Mouse (Mus musculus) heart, embryonic 15.5 days (tissue): Measurements from ENCODE around the gene Pafah2. TPM values are rescaled to one million over a fixed set of nuclear protein-coding genes. Genes with fewer than 3 reads are reported as not detected.

ENCODE experiments used
- ATAC-seq: fragments of 200-750 bp; cut with Nextera tagmentation; replicated peaks from 2 replicates; pipeline ENCODE4 v1.8.0; 2017; ENCODE audit warnings: low read depth, moderate TSS enrichment; ENCODE audit not compliant: insufficient number of reproducible peaks, insufficient read depth, low FRiP score
- H3K27ac ChIP-seq: fragments of 300-500 bp; sonication (generic); 2 replicates; pipeline ENCODE4 v1.5.1; 2015; ENCODE audit warnings: mild to moderate bottlenecking, inconsistent platforms
- H3K27me3 ChIP-seq: fragments of 300-500 bp; sonication (generic); 2 replicates; pipeline ENCODE4 v1.6.1; 2015; ENCODE audit warnings: inconsistent platforms
- H3K36me3 ChIP-seq: fragments of 300-500 bp; sonication (generic); 2 replicates; pipeline ENCODE4 v1.6.1; 2015; ENCODE audit warnings: mild to moderate bottlenecking, inconsistent platforms
- H3K4me1 ChIP-seq: fragments of 300-500 bp; sonication (generic); replicated peaks from 2 replicates; pipeline ENCODE4 v1.6.1; 2015; ENCODE audit warnings: inconsistent platforms
- H3K4me2 ChIP-seq: fragments of 300-500 bp; sonication (generic); 2 replicates; pipeline ENCODE4 v1.6.1; 2015; ENCODE audit warnings: inconsistent platforms, mild to moderate bottlenecking, moderate library complexity
- H3K4me3 ChIP-seq: fragments of 300-500 bp; sonication (generic); 2 replicates; pipeline ENCODE4 v1.5.1; 2015; ENCODE audit warnings: mild to moderate bottlenecking, inconsistent platforms
- H3K9ac ChIP-seq: fragments of 300-500 bp; sonication (generic); 2 replicates; pipeline ENCODE4 v1.6.1; 2015; ENCODE audit warnings: mild to moderate bottlenecking, inconsistent platforms
- H3K9me3 ChIP-seq: fragments of 300-500 bp; sonication (generic); replicated peaks from 2 replicates; pipeline ENCODE4 v1.6.1; 2016; ENCODE audit warnings: inconsistent platforms
- WGBS: fragments of 180-500 bp; shearing (Covaris S2); methylation state at CpG from one replicate; pipeline ENCODE4 v1.1.7; 2015; ENCODE audit warnings: mixed read lengths; 5-methylcytosine and 5-hydroxymethylcytosine counted together
- polyA plus RNA-seq: library from polyadenylated mRNA; unstranded; fragments of >200 nt; fragmentation: Nextera tagmentation; extraction: Ambion mirVana; gene quantifications from 2 replicates; pipeline ENCODE4 v1.2.1, GENCODE M21; 2015

Gene Pafah2
- polyA plus RNA-seq, 1 experiment from 2014 or later, result 10.6 TPM

DNA sequence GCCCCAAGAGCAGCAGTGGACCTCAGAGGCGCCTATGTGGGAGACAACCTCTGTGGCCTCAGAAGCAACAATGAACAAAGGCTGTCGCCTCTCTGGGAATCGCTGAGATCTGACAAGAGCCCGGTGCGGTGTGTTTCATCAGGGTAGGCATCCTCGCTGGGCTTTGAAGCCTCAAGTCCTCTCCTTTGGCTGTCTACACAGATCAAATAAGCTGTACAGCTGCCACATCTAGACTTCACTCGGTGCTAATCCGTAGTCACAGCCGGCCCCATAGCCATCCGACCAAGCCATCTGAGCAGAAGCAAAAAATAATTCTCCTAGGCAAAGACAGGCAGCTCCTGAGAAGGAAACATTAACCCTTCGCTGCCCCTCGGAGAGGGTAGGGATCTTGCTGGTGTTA lies 69.7 kb downstream of the Pafah2 start:
- H3K9ac ChIP-seq, result no peak overlapping the region
- H3K9me3 ChIP-seq, result no peaks in the 10 kb centered on the region
- no peak for ATAC-seq
- WGBS, result 47% methylated on average over 12 of the region's 12 CpGs
- peaks cover 2% of the 10 kb centered on the region for H3K36me3 ChIP-seq
- peaks cover 19% of the 10 kb centered on the region for H3K4me1 ChIP-seq
- H3K4me3 ChIP-seq, result no peak overlapping the region
- H3K4me2 ChIP-seq, result no peak overlapping the region
- H3K27me3 ChIP-seq, result no peaks in the 10 kb centered on the region
- H3K27ac ChIP-seq, result no peak overlapping the region

DNA sequence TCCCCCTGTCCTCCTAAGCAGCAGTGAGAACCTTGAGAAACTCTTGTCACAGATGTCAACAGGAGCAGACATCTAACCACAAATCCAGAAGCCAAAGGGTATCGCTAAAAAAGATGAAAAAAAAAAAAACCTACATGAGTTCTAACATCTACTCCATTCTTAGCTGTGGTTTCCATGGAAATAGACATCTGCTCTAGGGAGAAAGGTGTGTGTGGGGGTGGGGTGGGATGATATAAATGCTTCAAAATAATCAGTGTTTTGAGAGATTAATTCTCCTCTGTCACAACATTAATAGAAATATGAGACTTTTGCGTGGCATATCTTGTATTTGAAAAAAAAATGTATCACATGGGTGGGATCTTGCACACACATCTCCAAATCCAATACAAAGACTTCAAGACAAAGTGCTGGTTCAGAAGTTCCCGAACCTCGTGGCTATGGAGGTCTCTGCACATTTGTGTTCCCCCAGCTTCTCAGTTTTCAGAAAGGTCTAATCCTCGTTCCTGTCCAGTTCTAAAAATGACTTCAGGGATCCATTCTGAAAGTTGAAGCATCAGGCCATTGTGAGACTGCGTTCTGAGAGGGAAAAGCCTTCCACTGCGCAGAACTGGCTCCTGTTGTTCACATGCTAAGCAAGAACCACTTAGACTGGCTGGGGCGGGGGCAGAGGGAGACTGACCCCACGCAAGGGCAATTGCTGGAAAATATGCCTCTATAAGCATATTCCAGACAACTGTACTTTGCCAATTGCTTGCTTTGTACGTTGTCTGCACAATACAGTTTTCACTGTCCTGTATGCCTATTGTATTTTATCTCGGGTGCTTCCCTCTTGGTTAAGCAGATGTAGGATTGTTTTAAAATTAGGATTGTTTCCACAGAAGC lies 70.5 kb downstream of the Pafah2 start:
- Histone ChIP-seq H3K9me3 (no peaks in the 10 kb centered on the region), H3K4me2 (peak overlapping the region; percentile 97), H3K9ac (no peak overlapping the region), H3K4me3 (peak overlapping the region; percentile 99; the same call in 1 of the 2 replicates), H3K4me1 (peaks cover 19% of the 10 kb centered on the region), H3K27ac (0 out of 2 replicates have a peak overlapping the region, but pooled peaks have one; percentile 78), H3K27me3 (no peaks in the 10 kb centered on the region), H3K36me3 (peaks cover 9% of the 10 kb centered on the region)
- 71% methylated on average over 11 of the region's 11 CpGs for WGBS
- ATAC-seq, result no peak

DNA sequence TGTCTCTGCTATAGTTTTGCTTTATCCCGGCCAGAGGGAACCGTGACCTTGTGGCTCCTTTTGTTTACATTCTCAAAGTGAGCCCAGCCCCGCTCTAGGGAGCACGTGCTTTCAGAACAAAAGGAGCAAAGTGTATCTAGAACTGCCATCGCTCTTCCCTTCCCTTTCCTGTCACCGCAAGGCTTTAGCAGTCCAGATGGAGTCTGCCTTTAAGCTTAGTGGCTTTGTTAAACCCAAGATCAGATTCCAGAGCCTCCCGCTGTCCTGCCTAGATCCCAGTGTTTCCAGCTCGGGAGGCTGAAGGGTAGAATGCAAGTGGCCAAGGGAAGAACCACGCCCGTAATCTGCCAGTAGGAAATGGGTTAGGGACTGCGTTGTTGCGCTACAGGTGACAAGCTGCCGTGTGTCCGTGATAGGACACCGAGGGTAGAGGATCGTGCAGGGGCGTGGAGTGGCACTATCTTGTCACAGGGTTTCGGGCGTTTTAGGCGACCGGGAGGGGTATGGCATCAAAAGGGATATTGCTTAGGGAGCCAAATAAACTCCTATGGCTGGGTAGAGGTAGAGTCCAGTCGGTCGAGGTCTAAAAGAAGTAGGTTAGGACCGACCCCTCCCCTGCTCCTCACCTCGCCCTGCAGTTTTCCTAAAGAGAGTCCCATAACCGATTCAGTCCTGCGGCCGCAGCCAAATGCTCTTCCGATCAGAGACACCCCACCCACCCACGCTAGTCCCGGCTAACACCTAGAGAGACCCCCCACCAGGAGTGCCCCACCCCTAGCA lies 71.5 kb downstream of the Pafah2 start:
- H3K36me3 ChIP-seq, result peaks cover 18% of the 10 kb centered on the region
- peak overlapping the region; percentile 78 for H3K27ac ChIP-seq
- H3K4me2 ChIP-seq, result peak overlapping the region; percentile 97
- under 1% methylated on average over 31 of the region's 31 CpGs for WGBS
- peak overlapping the region; percentile 99 for H3K4me3 ChIP-seq
- H3K9me3 ChIP-seq, result no peaks in the 10 kb centered on the region
- H3K4me1 ChIP-seq, result peaks cover 19% of the 10 kb centered on the region
- H3K27me3 ChIP-seq, result no peaks in the 10 kb centered on the region
- H3K9ac ChIP-seq, result peak overlapping the region; percentile 67
- ATAC-seq, result peak; percentile 2; the same call in 1 of the 2 replicates

DNA sequence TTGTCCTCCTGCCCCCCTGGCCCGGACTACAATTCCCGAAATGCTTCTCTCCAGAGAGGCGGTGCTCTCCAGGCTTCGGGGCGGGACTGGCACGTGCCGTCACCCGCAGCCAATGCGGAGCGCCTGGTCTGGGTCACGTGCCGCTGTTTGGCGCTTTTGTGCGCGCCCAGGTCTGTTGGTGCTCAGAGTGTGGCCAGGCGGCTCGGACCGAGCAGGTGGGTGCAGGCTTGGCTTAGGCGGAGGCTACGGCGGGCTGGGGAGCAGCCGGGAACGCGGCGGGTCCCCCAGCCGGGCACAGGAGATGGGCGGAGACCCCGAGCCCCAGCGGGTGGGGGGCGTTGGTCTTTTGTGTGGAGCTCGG lies 72.1 kb downstream of the Pafah2 start, which contains the start of gene Stmn1:
Stmn1 (plus strand) TSS at position 106 of the 361 bp plus-strand sequence.
- peak within 1 kb of the TSS; percentile 97 for H3K4me2 ChIP-seq

DNA sequence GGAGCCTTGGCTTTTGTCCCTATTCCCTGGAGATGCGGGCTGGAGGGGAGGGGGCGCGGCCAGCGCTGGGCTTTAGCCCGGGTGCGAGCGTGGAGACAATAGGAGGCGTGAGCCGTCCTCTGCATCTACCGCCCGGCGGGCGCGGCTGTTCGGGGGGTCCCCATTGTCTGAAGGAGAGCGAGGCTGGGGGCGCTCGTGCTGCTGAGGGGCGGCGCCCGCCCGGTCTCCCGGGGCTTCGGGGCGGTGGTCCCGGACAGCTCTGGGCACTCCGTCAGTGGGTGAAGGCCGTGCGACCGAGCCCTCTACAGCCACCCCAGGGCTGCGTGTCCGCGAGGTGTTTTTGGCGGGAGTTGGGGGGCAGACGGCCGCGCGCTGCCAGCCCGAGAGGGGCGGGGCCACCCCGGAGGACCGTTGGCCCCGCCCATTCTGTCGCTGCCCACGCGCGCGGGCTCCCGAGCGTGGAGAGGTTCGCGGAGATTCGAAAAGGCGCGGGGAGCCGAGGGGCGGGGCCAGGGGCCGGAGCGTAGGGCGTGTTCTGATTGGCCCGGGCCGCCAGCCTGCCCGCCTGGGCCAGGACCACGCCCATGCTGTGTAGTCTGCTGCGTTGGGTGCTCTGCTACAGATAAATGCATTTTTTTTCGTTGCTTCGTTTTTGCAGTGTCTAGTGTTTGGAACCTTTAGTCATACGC lies 72.6 kb downstream of the Pafah2 start:
- H3K4me1 ChIP-seq, result peaks cover 19% of the 10 kb centered on the region
- peak overlapping the region; percentile 93 for H3K9ac ChIP-seq
- H3K4me2 ChIP-seq, result peak overlapping the region; percentile 97
- H3K9me3 ChIP-seq, result no peaks in the 10 kb centered on the region
- ATAC-seq, result peak; percentile 88
- H3K27me3 ChIP-seq, result no peaks in the 10 kb centered on the region
- peak overlapping the region; percentile 94 for H3K27ac ChIP-seq
- H3K4me3 ChIP-seq, result peak overlapping the region; percentile 99
- peaks cover 24% of the 10 kb centered on the region for H3K36me3 ChIP-seq
- under 1% methylated on average over 66 of the region's 68 CpGs for WGBS

More for the DNA sequence above, 72.1 kb downstream of the Pafah2 start, which contains the start of gene Stmn1:
- peak; percentile 95 for ATAC-seq
- peaks cover 23% of the 10 kb centered on the region for H3K36me3 ChIP-seq
- peaks cover 19% of the 10 kb centered on the region for H3K4me1 ChIP-seq
- H3K9me3 ChIP-seq, result no peaks in the 10 kb centered on the region
- WGBS, result under 1% methylated on average over 31 of the region's 31 CpGs
- no peaks in the 10 kb centered on the region for H3K27me3 ChIP-seq
- peak within 1 kb of the TSS; percentile 94 for H3K27ac ChIP-seq
- H3K4me3 ChIP-seq, result peak within 1 kb of the TSS; percentile 99
- H3K9ac ChIP-seq, result peak within 1 kb of the TSS; percentile 93

DNA sequence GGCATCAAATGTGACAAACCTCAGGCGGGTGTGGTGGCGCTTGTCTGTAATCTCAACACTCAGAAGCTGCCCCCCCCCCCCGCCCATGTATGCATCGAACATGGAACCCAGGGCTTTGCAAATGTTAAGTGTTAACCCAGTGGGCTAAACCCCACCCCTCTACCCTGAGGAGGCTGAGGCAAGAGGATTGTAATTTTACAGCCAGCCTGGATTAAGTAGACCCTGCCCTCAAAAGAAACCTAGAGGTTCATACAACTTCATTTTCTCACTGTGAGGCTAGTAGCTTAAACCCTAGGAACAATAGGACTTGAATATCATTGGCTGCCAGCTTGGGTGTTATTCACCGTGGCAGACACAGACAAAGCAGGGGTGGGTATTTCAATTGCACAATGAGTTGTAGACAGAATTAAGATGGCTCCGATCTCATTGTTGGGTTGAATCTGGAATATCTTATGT lies 73.2 kb downstream of the Pafah2 start:
- no peak for ATAC-seq

DNA sequence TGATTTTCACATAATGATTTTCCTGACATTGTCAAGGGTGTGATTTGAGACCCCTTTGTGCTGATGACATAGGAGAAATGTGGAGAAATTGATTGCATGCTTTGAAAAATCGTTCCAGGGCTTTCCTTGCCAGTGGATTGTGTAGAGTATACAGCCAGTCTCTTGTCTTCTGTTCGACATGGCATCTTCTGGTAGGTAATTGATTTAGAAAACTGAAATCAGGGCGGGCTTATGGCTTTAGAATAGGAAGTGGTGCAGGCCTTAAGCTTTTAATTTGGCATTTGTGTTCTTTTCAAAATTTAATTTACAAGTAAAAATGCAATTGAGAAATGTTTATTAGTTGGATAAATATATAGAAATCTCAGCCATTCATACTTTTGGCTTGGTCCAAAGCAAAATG lies 73.9 kb downstream of the Pafah2 start:
- H3K4me1 ChIP-seq, result peaks cover 19% of the 10 kb centered on the region
- WGBS, result 74% methylated on average over 3 of the region's 3 CpGs
- no peaks in the 10 kb centered on the region for H3K27me3 ChIP-seq
- no peaks in the 10 kb centered on the region for H3K9me3 ChIP-seq
- peak overlapping the region; percentile 99 for H3K4me3 ChIP-seq
- peaks cover 37% of the 10 kb centered on the region for H3K36me3 ChIP-seq
- no peak overlapping the region for H3K27ac ChIP-seq
- H3K4me2 ChIP-seq, result peak overlapping the region; percentile 97
- ATAC-seq, result no peak
- H3K9ac ChIP-seq, result peak overlapping the region; percentile 22; the same call in 1 of the 2 replicates

More for the DNA sequence above, 73.2 kb downstream of the Pafah2 start:
- Histone ChIP-seq H3K4me3 (peak overlapping the region; percentile 99), H3K9ac (peak overlapping the region; percentile 22), H3K27me3 (no peaks in the 10 kb centered on the region), H3K27ac (peak overlapping the region; percentile 94), H3K4me2 (peak overlapping the region; percentile 97), H3K4me1 (peaks cover 19% of the 10 kb centered on the region), H3K9me3 (no peaks in the 10 kb centered on the region), H3K36me3 (peaks cover 31% of the 10 kb centered on the region)
- 14% methylated on average over 6 of the region's 6 CpGs for WGBS

DNA sequence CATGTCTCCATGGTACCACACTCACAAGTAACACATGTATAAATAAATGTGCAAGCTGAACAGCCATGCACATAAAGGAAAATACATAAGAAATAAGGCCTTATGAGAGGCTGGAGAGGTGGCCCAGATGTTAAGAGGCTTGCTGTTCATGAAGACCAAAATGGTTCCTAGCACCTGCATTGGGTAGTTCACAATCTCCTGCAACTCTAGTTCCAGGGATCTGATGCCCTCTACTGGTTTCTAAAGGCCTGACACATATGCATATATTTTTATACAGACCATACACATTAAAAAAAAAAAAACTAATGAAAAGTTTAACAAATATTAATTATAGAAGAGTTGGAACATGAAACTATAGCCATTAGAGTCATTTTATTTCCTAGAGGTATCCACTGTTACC lies 75.3 kb downstream of the Pafah2 start:
- no peaks in the 10 kb centered on the region for H3K27me3 ChIP-seq
- peaks cover 48% of the 10 kb centered on the region for H3K36me3 ChIP-seq
- H3K9me3 ChIP-seq, result no peaks in the 10 kb centered on the region
- no peak for ATAC-seq
- H3K4me2 ChIP-seq, result no peak overlapping the region
- no peak overlapping the region for H3K9ac ChIP-seq
- H3K4me1 ChIP-seq, result peaks cover 19% of the 10 kb centered on the region
- H3K4me3 ChIP-seq, result no peak overlapping the region
- no peak overlapping the region for H3K27ac ChIP-seq

DNA sequence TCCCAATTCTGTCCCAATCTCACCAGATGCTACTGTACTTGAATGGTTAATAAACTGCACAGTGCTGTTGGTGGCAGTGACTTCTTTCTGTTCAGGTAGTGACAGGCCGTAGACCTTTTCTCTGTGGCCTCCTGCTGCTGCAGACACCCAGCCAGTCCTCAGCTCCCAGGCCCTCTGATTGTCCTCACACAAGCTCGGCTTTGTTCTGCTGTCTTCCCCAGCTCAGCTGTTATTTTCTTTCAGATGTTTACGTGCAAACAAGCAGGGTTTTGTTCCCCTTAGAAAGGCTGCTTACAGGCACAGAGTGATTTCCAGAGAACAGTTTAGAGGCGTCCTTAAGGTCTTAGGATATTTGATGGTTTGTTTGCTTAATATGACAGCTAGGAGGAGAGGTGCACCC lies 77.6 kb downstream of the Pafah2 start:
- H3K36me3 ChIP-seq, result peaks cover 48% of the 10 kb centered on the region

DNA sequence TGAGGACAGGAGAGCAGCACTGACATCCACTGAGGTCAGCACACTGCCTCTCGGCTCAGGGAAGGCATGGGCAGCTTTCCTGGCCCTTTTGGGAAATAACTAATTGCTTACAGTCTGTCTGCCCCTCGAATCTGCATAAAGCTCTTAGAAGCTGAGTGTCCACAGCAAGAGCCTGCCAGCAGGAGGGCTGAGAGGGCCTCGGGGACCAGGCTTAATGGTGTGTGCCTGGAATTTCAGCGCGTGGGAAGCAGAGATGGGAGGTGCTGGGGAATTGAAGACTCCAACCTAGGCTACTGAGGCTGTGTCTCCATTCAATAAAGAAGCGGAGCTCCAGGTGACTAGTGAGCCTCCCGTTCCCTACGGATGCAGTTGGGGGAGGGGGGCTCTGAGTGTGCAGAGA lies 78.1 kb downstream of the Pafah2 start:
- H3K4me3 ChIP-seq, result no peak overlapping the region
- no peak overlapping the region for H3K27ac ChIP-seq
- no peak overlapping the region for H3K9ac ChIP-seq
- ATAC-seq, result no peak
- H3K9me3 ChIP-seq, result no peaks in the 10 kb centered on the region
- H3K4me2 ChIP-seq, result no peak overlapping the region
- no peaks in the 10 kb centered on the region for H3K27me3 ChIP-seq
- 72% methylated on average over 8 of the region's 8 CpGs for WGBS
- H3K4me1 ChIP-seq, result peaks cover 10% of the 10 kb centered on the region
- H3K36me3 ChIP-seq, result peaks cover 48% of the 10 kb centered on the region

More for the DNA sequence above, 77.6 kb downstream of the Pafah2 start:
- no peaks in the 10 kb centered on the region for H3K9me3 ChIP-seq
- peaks cover 10% of the 10 kb centered on the region for H3K4me1 ChIP-seq
- no peak overlapping the region for H3K9ac ChIP-seq
- H3K4me2 ChIP-seq, result no peak overlapping the region
- H3K4me3 ChIP-seq, result no peak overlapping the region
- H3K27me3 ChIP-seq, result no peaks in the 10 kb centered on the region
- no peak for ATAC-seq
- 76% methylated on average over 4 of the region's 4 CpGs for WGBS
- no peak overlapping the region for H3K27ac ChIP-seq

DNA sequence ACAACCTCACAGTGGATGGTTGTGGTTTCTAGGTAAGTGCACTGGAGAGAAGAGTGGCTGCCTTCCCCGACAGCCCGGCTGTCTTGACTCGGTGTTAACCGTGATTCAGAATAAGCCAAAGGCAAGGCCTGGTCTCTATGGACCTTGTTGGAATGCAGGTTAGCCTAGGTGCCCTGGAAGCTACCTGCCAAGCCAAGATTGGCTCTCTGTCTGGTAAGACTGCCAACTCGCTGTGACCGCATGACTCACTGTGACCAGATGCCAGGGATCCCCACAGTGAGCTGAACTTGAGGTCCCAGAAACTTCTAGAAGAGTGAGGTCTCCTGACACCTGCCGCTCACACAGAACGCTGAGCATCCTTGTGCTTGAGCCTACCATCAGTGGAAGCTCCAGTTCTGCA lies 80.8 kb downstream of the Pafah2 start:
- H3K4me2 ChIP-seq, result no peak overlapping the region
- no peaks in the 10 kb centered on the region for H3K9me3 ChIP-seq
- H3K9ac ChIP-seq, result no peak overlapping the region
- 87% methylated on average over 8 of the region's 8 CpGs for WGBS
- H3K27ac ChIP-seq, result no peak overlapping the region
- ATAC-seq, result no peak
- H3K27me3 ChIP-seq, result no peaks in the 10 kb centered on the region
- H3K4me1 ChIP-seq, result peaks cover 2% of the 10 kb centered on the region; the same call in 1 of the 2 replicates
- peaks cover 37% of the 10 kb centered on the region for H3K36me3 ChIP-seq
- H3K4me3 ChIP-seq, result no peak overlapping the region
